Mouse (Mus musculus) thymus, postnatal 25 days (tissue): Measurements from ENCODE around the gene Cdc42ep5.

Source experiments
- DNase-seq: peaks from one replicate; pipeline ENCODE4 v3.0.0; 2022

Cdc42ep5 gene

DNA sequence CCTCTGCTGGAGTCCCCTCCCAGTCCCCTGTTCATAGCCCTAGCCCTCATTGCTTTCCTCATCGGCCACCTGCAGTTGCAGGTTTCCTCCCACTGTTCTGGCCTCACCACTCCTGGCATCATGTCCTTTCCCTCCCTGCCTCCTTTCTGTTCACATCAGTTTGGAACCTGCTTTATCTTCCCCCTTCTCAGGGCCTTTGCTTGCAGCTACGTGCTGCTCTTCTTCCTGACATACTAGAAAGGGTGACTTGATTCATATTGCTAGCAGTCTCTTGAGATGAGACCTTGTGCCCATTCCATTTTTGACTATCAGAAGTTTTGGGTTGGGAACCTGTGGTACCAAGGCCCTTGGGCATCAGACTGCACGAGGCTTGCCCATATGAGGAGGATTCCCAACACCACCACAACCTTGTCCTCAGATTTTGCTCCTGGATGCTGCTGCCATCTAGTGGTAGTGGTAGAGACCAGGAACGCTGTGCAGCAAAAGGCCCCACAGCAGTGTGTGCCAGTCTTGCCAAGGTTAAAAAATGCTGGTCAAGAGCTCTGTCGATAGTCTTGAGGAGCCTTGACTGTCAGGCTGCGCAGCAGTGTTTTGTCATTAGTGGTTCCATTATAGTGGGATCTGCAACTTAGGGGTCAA is 19.0 kb downstream of the Cdc42ep5 start:
- DNase-seq: peak; percentile 69

DNA sequence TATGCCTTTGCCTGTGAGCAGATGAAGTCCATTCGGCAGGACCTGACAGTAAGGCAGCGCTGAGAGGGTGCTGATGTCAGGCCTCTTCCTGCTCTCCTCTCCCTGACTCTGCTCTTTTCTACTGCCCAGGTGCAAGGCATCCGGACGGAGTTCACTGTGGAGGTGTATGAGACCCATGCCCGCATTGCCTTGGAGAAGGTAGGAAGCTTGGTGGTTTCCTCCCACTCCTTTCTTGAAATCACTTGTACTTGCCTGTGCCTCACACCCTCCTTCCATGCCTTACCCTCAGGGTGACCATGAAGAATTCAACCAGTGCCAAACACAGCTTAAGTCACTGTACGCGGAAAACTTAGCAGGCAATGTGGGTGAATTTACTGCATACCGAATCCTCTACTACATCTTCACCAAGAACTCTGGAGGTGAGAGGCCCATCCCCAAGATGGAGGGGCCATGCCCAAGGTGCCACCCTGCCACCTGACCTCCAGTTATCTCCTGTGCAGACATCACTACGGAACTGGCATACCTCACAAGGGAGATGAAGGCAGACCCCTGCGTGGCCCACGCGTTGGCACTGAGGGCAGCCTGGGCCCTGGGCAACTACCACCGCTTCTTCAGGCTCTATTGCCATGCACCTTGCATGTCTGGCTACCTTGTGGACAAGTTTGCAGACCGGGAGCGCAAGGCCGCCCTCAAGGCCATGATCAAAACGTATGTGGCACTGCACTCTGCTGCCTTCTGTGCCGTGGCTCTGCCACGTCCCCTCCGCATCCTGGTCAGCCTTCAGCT is 19.7 kb downstream of the Cdc42ep5 start:
- no peak for DNase-seq

DNA sequence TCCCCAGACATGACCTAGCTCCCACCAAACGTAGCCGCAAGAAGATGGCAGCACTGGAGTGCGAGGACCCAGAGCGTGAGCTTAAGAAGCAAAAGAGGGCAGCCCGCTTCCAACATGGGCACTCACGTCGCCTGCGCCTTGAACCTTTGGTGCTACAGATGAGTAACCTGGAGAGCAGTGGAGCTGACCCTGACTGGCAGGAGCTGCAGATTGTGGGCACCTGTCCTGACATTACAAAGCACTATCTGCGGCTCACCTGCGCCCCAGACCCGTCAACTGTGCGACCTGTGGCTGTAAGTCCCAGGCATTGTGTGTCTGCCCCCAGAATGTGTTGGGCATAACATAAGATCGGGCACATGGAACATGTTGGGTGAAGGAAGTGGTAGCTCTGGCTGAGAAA is 20.6 kb downstream of the Cdc42ep5 start:
- no peak for DNase-seq

DNA sequence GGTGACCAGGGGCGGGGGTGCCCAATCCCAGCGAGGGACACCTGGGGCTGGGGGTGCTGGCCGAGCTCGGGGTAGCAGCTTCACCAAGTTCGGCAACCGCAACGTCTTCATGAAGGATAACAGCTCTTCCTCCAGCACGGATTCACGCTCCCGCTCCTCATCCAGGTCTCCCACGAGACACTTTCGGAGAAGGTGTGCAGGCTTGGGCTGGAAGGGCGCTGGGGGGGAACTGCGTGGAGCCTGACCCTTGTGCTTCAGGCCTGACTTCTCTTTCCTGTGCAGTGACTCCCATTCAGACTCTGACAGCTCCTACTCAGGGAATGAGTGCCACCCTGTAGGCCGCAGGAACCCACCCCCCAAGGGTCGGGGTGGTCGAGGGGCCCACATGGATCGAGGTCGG is 21.2 kb downstream of the Cdc42ep5 start:
- DNase-seq: no peak

DNA sequence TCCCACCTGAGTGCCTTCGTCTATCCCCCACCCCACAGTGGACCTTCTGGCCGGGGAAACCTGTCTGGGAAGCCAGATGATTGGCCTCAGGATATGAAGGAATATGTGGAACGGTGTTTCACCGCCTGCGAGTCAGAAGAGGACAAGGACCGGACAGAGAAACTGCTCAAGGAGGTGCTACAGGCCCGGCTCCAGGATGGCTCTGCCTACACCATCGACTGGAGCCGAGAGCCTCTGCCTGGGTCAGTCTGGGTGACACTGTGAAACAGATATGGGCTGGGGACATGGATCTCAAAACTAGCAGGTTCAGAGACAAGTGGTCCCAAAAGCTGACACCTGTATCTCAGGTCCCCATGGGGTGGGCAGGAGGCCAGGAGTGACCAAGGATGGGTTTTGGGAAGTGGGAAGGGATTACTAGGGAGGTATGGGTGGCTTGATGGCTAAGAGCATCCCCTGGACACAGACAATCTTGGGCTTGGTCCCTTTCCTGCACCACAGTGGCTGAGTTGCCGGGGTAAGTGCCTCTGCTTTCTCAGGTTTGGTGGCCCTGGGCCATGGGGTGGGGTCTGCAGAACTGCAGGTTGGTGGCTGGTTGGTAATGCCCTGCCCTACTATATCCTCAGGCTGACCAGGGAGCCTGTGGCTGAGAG is 21.7 kb downstream of the Cdc42ep5 start:
- DNase-seq: no peak

DNA sequence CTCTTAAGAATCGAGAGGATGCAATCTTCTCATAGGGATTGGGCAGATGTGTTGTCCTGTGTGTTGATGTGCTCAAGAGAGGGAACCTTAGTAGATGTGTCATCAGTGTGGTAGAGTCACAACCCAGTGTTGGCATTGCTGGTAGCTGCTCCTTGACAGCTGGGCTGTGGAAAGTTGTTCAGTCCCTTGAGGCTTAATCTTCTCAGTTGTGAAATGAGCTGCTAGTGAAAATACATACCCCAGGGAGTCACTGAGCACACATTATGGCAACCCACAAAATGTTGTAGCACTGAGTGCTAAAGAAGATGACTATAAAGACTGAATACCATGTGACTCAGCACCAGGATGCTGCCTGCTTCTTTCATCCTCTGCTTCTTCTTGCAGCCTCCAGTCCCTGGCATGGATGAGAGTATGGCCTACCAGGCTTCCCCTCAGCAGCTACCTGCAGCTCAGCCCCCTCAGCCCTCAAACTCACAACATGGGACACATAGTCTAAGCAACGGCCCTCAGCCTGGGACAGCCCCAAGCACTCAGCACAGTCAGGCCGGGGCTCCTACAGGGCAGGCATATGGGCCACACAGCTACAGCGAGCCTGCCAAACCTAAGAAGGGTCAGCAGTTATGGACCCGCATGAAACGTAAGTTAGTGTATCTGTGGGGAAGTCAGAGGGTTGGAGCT is 22.9 kb downstream of the Cdc42ep5 start:
- DNase-seq: no peak

DNA sequence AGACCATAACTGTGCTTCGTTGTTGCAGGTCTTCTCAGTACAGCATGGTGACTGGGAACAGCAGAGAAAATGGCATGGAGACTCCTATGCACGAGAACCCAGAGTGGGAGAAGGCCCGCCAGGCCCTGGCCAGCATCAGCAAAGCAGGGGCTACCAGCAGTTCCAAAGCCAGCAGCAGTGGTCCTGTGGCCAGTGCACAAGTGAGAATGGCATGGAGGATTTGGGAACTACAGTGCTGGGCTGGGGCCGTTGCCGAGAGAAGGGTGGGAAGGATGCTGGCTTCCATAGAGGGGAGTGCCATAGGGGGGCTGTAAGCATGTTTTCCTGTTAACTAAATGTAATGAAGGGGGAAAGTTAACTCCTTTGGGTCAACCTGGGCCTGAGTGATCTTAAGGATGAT is 25.3 kb downstream of the Cdc42ep5 start:
- no peak for DNase-seq

DNA sequence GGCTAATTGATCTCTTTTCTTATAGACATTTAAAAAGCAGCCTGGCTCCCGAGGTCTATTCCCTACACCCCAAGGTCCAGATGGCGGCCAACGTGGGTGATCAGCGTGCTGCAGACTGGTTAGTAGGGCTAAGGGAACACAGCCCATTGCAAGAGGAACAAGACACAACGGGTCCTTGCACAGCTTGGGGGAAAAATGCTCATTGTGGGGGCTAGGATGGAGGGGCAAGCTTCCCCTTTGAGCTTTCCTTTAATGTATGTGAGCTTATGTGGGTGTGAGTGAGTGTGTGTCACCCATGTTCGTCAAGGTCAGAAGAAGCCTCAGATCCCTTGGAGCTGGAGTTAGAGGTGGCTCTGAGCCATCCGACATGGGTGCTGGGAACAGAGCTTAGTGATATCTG is 26.0 kb downstream of the Cdc42ep5 start:
- no peak for DNase-seq

DNA sequence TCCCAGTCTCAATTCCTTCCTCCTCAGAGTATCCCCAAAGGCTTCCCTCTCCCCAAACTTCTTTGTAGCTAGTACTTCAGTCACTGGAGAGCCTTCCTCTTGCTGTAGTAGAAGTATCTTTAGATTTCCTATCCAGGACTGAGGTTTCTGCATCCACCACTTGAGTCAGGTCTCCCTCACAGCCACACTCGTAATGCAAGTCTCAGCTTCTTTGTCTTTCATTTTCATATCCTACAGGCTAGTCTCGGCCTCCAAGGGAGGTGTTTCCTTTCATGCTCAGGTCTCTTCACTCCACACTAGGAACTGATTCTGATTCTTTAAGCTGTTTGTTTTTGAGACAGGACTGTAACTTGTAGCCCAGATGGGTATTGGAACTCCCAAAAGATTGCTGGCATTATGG is 26.5 kb downstream of the Cdc42ep5 start:
- DNase-seq: no peak

DNA sequence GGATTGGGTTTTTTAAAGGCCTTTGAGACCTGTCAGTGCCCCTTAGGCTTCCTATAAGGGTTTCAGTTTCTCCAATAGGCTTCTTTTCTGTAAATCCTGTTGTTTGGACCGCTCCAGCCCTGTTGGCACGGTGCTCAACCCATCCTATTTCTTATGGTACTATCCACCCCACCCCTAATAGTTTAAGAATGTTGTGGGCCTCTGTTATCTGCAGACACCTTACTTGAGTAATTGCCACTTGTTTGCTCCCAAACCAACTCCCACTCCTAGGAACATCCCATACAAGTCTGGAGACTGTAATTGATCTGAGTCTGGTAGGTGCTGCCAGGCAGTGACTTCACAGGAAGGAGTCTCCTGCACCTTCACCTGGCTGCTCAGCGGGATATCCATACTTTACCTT is 26.9 kb downstream of the Cdc42ep5 start:
- DNase-seq: no peak

DNA sequence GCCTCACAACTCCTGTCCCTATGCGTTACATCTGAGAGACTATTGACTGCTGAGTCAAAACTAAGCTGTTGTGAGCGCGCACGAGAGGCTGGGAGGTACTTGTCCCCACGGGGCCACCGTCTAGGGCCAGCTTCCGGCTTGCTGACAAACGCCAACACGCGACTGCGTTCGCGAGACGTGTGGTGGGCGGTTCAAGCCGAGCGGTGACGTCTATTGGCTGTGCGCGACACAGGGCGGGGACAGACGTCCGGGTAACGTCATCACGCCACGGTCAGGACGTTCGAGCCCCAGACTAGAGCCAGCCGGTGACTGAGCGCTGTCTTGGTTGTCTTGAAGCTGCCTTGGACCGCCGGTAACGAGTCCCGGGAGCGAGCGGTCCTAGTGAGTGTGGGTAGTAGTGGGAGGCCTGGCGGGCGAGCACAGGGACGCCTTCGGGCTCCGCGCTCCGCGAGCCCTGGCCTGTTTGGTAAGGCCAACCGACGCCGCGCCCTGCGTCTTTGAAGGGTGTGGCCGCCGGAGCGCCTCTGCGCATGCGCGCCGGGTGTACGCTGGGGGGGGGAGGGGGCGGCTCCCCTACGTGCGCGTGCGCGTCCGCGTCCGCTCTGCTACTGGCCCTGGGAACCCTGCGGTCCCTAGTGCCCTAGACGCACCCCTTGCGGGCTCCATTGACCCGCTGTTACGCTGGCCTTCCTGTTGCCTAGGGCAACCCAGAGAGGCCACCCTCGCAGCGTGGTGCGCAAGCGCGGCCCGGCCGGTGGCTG is 27.7 kb downstream of the Cdc42ep5 start, which contains the start of gene Leng8:
TSS of gene Leng8 (plus strand) at position 269 of the 761 bp plus-strand sequence.
- peak; percentile 98 for DNase-seq

DNA sequence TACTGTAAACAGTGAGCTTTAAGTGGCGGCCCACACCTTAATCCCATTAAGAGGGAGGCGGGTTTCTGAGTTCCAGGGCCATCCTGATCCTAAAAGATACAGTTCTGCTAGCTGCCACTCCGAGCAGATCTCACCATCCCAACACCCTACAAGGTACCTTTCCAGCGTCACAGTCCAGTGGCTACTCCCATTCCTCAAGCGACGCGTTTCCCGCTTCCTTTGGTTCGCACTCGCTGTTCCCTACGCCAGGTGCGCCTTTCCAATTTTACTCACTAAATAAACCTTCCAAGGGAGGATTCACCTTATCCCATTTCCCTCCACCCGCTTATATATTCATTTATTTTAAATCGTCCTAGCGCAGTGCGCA is 28.3 kb downstream of the Cdc42ep5 start:
- no peak for DNase-seq

DNA sequence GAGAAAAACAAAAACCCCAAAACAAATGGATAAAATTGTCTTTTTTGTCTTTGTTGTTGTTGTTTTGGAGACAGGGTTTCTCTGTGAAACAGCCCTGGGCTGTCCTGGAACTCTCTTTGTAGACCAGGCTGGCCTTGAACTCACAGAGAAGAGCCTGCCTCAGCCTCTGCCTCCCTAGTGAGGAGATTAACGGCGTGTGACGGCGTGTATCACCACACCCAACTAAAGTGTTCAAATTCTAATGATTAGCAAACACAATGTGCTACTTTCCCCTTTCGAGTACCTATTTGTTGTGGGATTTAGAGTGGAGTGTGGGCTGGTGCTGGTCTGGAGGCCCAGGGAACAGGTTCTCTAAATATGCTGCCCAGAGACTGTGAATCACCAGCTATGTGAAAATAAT is 29.7 kb downstream of the Cdc42ep5 start:
- no peak for DNase-seq

DNA sequence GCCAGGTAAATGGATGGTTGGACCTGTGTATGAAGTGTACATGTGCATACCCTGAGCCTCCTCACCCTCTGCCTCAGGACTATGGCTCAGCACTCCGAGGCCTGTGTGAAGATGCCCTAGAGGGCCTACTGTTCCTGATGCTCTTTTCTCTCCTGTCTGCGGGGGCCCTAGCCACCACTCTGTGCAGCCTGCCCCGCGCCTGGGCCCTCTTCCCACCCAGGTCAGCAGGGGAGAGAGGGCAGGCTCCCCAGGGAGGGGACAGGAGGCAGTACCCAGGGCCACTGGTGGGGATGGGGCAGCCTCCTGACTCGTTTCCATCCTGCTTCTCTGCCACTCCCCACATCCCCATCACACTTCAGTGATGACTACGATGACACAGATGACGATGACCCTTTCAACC is 31.7 kb downstream of the Cdc42ep5 start:
- DNase-seq: no peak

DNA sequence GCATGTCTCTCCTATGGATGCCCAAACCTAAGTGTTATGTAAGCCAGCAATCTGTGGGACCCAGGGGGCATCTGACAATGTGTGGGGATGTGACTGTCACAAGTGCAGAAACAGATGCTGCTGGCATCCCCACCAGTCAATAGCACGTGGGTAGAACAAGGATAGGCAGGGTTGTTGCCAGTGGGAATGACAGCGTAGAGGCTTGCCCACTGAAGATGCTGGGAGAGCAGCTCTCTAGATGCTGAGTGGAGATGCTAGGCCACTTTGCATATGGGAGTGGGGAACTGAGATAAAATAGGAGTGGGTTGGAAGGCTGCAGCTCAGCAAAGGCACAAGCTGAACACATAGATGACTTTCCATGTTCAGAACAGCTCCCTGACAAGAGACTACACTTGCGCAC is 32.1 kb downstream of the Cdc42ep5 start:
- no peak for DNase-seq

DNA sequence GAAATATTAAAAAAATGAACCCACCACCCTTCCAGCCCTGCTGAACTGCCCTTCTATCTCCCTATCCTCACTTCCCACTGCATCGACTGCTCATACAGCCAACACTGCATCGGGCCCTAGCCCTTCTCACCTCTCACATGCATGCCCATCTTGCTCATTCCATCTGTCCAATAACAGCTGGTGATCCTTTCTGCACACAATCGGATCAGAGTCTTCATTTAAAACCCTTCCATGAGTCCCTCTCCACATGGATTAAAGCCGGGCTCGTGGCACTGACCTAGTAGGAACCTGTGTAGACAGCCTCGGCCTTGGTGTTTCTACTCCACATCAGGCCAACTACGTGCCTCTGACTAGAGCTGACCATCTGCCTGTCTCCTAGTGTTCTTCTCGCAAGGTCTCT is 32.7 kb downstream of the Cdc42ep5 start:
- no peak for DNase-seq

DNA sequence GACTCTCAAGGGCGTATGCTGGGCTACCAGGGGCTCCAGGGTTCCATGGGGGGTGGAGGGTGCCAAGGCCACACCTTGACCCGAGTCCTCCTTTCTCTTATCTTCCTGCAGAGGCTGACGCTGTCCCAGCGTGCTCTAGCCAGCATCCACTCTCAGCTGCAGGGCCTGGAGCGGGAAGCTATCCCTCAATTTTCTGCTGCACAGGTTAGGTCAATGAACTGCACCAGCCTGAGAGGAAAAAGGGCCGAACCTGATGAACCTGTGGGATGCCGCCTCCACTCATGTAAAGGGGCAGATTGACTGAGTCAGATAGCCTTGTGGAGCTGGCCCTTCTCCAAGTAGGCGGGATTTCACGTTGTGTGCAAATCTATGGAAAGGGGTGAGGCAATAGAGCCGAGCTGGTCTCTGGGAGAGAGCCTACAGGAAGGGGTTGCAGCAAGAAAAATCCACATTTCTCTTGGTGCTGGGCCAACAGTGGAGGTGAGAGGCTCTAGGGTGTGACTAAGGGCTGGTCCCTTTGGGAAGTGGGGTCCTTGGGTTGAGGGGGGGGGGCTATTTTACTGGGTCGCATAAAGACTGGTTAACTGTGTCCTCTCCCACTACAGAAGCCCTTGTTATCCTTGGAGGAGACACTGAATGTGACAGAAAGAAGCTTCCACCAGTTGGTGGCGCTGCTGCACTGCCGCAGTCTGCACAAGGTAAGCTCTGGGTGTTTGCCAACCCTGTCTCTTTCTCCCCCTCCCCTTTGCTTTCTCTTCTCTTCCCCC is 33.8 kb downstream of the Cdc42ep5 start:
- peak; percentile 85 for DNase-seq

DNA sequence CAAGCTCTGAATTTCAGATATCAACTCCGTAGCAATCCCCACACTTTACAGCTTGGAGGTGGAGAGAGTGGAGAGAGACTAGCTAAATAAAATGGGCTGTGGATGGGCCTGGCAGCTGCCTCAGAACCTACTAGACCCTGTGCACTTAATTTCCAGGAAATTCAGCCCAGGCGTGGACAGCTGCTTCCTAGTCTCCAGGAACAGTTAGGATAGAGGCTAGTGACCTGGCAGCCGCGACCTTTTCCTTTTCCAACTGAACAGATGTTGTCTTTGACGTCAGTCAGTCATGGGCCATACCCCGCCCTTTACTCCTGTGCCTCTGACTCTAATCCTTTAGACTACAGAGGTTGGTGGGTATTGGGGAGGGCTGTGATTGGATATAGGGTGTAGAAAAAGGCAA is 35.8 kb downstream of the Cdc42ep5 start:
- DNase-seq: no peak

DNA sequence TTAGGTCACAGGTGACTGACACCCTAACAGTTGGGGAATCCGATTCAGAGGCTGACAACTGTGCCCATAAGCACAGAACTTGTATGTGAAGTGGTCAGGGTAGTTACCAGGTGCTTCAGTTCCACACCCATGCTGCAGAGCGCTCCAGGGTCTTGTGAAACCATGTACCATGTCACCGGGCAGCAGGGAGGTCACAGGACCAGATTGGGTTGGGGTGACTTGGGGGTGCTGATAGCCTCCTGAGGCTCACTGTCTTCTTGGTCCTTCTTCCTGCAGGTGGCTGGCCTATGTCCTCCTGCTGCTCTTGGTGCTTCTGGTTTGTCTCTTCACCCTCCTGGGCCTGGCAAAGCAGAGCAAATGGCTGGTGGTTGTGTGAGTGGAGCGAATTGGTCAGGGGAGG is 36.8 kb downstream of the Cdc42ep5 start:
- DNase-seq: no peak

DNA sequence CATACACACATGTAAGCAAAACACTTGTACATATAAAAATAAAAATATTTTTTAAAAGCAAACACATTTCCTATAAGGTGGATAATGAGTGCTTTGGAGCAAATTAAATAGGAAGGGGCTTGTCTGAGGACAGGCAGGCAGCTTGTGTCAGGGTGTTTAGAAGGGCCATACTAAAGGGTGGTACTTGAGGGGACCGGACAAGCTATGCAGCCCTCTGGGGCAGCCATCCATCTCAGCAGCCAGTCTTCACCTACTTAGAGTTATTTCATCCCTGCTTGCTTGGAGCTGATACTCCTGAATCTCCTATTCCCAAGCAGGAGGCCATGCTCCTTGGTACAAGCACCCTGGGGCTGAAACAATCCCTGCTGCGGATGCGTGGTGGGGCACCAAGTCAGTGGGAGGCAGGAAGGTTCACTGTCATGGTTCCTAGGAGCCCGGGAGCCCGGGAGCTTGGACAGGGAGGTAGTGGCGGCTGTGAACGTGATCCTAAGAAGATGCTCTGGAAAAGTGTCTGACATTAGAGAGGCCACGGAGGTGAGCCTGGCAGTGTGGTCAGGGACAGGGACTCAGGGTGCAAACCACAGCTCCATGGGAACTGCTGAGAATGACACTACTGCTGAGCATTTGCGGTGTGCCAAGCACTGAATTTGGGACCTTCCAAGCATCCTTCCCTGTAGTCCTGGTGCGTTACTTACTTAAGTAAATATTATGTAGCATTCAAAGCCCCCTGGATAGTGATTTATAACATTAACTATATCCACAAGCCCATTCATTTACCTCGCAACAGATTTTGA is 37.5 kb downstream of the Cdc42ep5 start:
- no peak for DNase-seq

DNA sequence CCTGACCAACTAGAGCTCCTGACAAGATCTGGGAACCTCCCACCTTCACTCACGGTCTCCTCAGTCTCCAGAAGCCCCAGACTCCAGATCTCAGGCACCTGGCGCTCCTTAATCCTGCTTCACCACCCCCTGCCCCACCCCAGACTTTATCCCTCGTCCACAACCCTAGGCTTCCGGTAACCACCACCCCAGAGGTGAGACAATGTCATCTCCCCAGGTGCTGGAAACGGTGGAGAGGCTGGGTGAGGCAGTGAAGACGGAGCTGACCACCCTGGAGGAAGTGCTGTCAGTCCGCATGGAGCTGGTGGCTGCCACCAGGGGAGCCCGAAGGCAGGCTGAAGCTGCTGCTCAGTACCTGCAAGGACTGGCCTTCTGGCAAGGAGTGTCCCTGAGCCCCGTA is 39.4 kb downstream of the Cdc42ep5 start:
- DNase-seq: no peak
